Mouse (Mus musculus) embryonic facial prominence, embryonic 13.5 days (tissue): ENCODE data around the gene Lmcd1. TPM values are rescaled to one million over a fixed set of nuclear protein-coding genes. Genes with fewer than 3 reads are reported as not detected.
"Not testable (repeated sequence)": the region's sequence is repeated elsewhere in the genome, so short reads cannot be mapped to it uniquely, and the experiment has no call there.

ENCODE experiments used
- ATAC-seq: fragments of 200-750 bp; cut with Nextera tagmentation; 2 replicates; pipeline ENCODE4 v1.8.0; 2017; ENCODE audit warnings: low read depth; ENCODE audit not compliant: insufficient number of reproducible peaks, insufficient read depth, low FRiP score, low TSS enrichment
- H3K27ac ChIP-seq: fragments of 300-500 bp; sonication (generic); 2 replicates; pipeline ENCODE4 v1.5.1; 2015; ENCODE audit warnings: moderate library complexity, mild to moderate bottlenecking, inconsistent platforms
- H3K27me3 ChIP-seq: fragments of 300-500 bp; sonication (generic); 2 replicates; pipeline ENCODE4 v1.6.1; 2015; ENCODE audit warnings: mild to moderate bottlenecking, inconsistent platforms
- H3K36me3 ChIP-seq: fragments of 300-500 bp; sonication (generic); 2 replicates; pipeline ENCODE4 v1.6.1; 2015; ENCODE audit warnings: mild to moderate bottlenecking, inconsistent platforms
- H3K4me1 ChIP-seq: fragments of 300-500 bp; sonication (generic); 2 replicates; pipeline ENCODE4 v1.6.1; 2015; ENCODE audit warnings: inconsistent platforms
- H3K4me2 ChIP-seq: fragments of 300-500 bp; sonication (generic); 2 replicates; pipeline ENCODE4 v1.6.1; 2015; ENCODE audit warnings: moderate library complexity, mild to moderate bottlenecking, inconsistent platforms
- H3K4me3 ChIP-seq: fragments of 300-500 bp; sonication (generic); 2 replicates; pipeline ENCODE4 v1.5.1; 2015; ENCODE audit warnings: mild to moderate bottlenecking, inconsistent platforms
- H3K9ac ChIP-seq: fragments of 300-500 bp; sonication (generic); 2 replicates; pipeline ENCODE4 v1.6.1; 2015; ENCODE audit warnings: mild to moderate bottlenecking, inconsistent platforms
- H3K9me3 ChIP-seq: fragments of 300-500 bp; sonication (generic); 2 replicates; pipeline ENCODE4 v1.6.1; 2016; ENCODE audit warnings: inconsistent platforms
- WGBS: fragments of 180-500 bp; shearing (Covaris S2); methylation state at CpG from one replicate; pipeline ENCODE4 v1.1.7; 2015; ENCODE audit warnings: mixed read lengths; 5-methylcytosine and 5-hydroxymethylcytosine counted together
- polyA plus RNA-seq: library from polyadenylated mRNA; unstranded; fragments of >200 nt; fragmentation: Nextera tagmentation; extraction: Ambion mirVana; gene quantifications from 2 replicates; pipeline ENCODE4 v1.2.1, GENCODE M21; 2015

The Lmcd1 gene
- polyA plus RNA-seq = 54.9 and 73.0 TPM in 2 replicates

GRCm38 (mm10) chr6:112273501-112274205 is at the start of gene Lmcd1:
Lmcd1 (plus strand) TSS chr6:112273758.
- no peaks in the 10 kb centered on the region for H3K9me3 ChIP-seq
- peak within 1 kb of the TSS; percentile 44 for H3K4me3 ChIP-seq
- peak within 1 kb of the TSS; percentile 74 for H3K4me2 ChIP-seq
- H3K27ac ChIP-seq = peak within 1 kb of the TSS; percentile 84
- H3K27me3 ChIP-seq = peaks cover 9% of the 10 kb centered on the region; the same call in 1 of the 2 replicates
- peak within 1 kb of the TSS; percentile 66 for H3K9ac ChIP-seq
- H3K36me3 ChIP-seq = no peaks in the 10 kb centered on the region
- peak; percentile 71 for ATAC-seq
- H3K4me1 ChIP-seq = peaks cover 35% of the 10 kb centered on the region
- 3% methylated on average over 21 of the region's 21 CpGs for WGBS

- H3K4me2 ChIP-seq = no peak overlapping the region
- no peak overlapping the region for H3K27ac ChIP-seq
- 82% methylated on average over 13 of the region's 13 CpGs for WGBS
- no peak overlapping the region for H3K4me3 ChIP-seq
- H3K4me1 ChIP-seq = no peaks in the 10 kb centered on the region
- ATAC-seq = no peak
- H3K9me3 ChIP-seq = no peaks in the 10 kb centered on the region
- no peak overlapping the region for H3K9ac ChIP-seq
- no peaks in the 10 kb centered on the region for H3K27me3 ChIP-seq
- H3K36me3 ChIP-seq = no peaks in the 10 kb centered on the region
These were observed 49.5 kb upstream of the Lmcd1 start for GRCm38 (mm10) chr6:112223877-112224632.

- Histone ChIP-seq H3K4me3 (no peak overlapping the region), H3K9ac (no peak overlapping the region), H3K9me3 (no peaks in the 10 kb centered on the region), H3K4me2 (no peak overlapping the region), H3K27me3 (no peaks in the 10 kb centered on the region), H3K27ac (no peak overlapping the region), H3K36me3 (no peaks in the 10 kb centered on the region), H3K4me1 (no peaks in the 10 kb centered on the region)
- WGBS = 87% methylated on average over 1 of the region's 1 CpGs
- no peak for ATAC-seq
These were observed 36.8 kb upstream of the Lmcd1 start for GRCm38 (mm10) chr6:112236775-112237174.

- Histone ChIP-seq H3K4me1 (peaks cover 9% of the 10 kb centered on the region; the same call in 1 of the 2 replicates), H3K27ac (no peak overlapping the region), H3K36me3 (no peaks in the 10 kb centered on the region), H3K9ac (no peak overlapping the region), H3K4me3 (no peak overlapping the region), H3K27me3 (no peaks in the 10 kb centered on the region), H3K4me2 (no peak overlapping the region), H3K9me3 (no peaks in the 10 kb centered on the region)
- no peak for ATAC-seq
- 61% methylated on average over 2 of the region's 2 CpGs for WGBS
These were observed 31.3 kb upstream of the Lmcd1 start for GRCm38 (mm10) chr6:112242216-112242615.

GRCm38 (mm10) chr6:112245639-112246038 is 27.9 kb upstream of the Lmcd1 start:
- H3K9ac ChIP-seq = no peak overlapping the region
- no peaks in the 10 kb centered on the region for H3K36me3 ChIP-seq
- no peak for ATAC-seq
- no peaks in the 10 kb centered on the region for H3K27me3 ChIP-seq
- no peaks in the 10 kb centered on the region for H3K9me3 ChIP-seq
- 54% methylated on average over 4 of the region's 4 CpGs for WGBS
- peaks cover 9% of the 10 kb centered on the region; the same call in 1 of the 2 replicates for H3K4me1 ChIP-seq
- H3K27ac ChIP-seq = no peak overlapping the region
- H3K4me3 ChIP-seq = no peak overlapping the region
- no peak overlapping the region for H3K4me2 ChIP-seq

GRCm38 (mm10) chr6:112246636-112247035 is 26.9 kb upstream of the Lmcd1 start:
- Histone ChIP-seq H3K4me1 (peaks cover 9% of the 10 kb centered on the region; the same call in 1 of the 2 replicates), H3K9me3 (no peaks in the 10 kb centered on the region), H3K4me2 (no peak overlapping the region), H3K4me3 (no peak overlapping the region), H3K36me3 (no peaks in the 10 kb centered on the region), H3K27me3 (no peaks in the 10 kb centered on the region), H3K27ac (no peak overlapping the region), H3K9ac (no peak overlapping the region)
- 76% methylated on average over 1 of the region's 1 CpGs for WGBS
- no peak for ATAC-seq

- ATAC-seq, H3K9ac ChIP-seq, H3K27ac ChIP-seq, H3K4me3 ChIP-seq, H3K27me3 ChIP-seq, H3K9me3 ChIP-seq, H3K36me3 ChIP-seq, H3K4me2 ChIP-seq, H3K4me1 ChIP-seq: not testable (repeated sequence)
- 84% methylated on average over 3 of the region's 3 CpGs for WGBS
These were observed 19.6 kb upstream of the Lmcd1 start for GRCm38 (mm10) chr6:112253943-112254342.

- Histone ChIP-seq H3K4me2 (no peak overlapping the region), H3K9ac (no peak overlapping the region), H3K4me1 (peaks cover 4% of the 10 kb centered on the region; the same call in 1 of the 2 replicates), H3K27me3 (no peaks in the 10 kb centered on the region), H3K36me3 (no peaks in the 10 kb centered on the region), H3K27ac (no peak overlapping the region), H3K4me3 (no peak overlapping the region), H3K9me3 (no peaks in the 10 kb centered on the region)
- 81% methylated on average over 2 of the region's 2 CpGs for WGBS
- ATAC-seq = no peak
These were observed 18.6 kb upstream of the Lmcd1 start for GRCm38 (mm10) chr6:112254967-112255366.

- ATAC-seq = no peak
- no peak overlapping the region for H3K27ac ChIP-seq
- H3K27me3 ChIP-seq = no peaks in the 10 kb centered on the region
- H3K4me1 ChIP-seq = peaks cover 4% of the 10 kb centered on the region; the same call in 1 of the 2 replicates
- H3K36me3 ChIP-seq = no peaks in the 10 kb centered on the region
- H3K9ac ChIP-seq = no peak overlapping the region
- no peaks in the 10 kb centered on the region for H3K9me3 ChIP-seq
- WGBS = 71% methylated on average over 11 of the region's 11 CpGs
- H3K4me2 ChIP-seq = no peak overlapping the region
- H3K4me3 ChIP-seq = no peak overlapping the region
These were observed 18.0 kb upstream of the Lmcd1 start for GRCm38 (mm10) chr6:112255388-112256225.

GRCm38 (mm10) chr6:112256599-112256998 is 17.0 kb upstream of the Lmcd1 start:
- ATAC-seq = no peak
- Histone ChIP-seq H3K4me1 (peaks cover 4% of the 10 kb centered on the region; the same call in 1 of the 2 replicates), H3K4me3 (no peak overlapping the region), H3K36me3 (no peaks in the 10 kb centered on the region), H3K27ac (no peak overlapping the region), H3K27me3 (no peaks in the 10 kb centered on the region), H3K9me3 (no peaks in the 10 kb centered on the region), H3K4me2 (no peak overlapping the region), H3K9ac (no peak overlapping the region)
- WGBS = 88% methylated on average over 6 of the region's 6 CpGs

- Histone ChIP-seq H3K27ac (no peak overlapping the region), H3K9me3 (no peaks in the 10 kb centered on the region), H3K27me3 (no peaks in the 10 kb centered on the region), H3K4me1 (peaks cover 13% of the 10 kb centered on the region), H3K9ac (no peak overlapping the region), H3K4me2 (no peak overlapping the region), H3K36me3 (no peaks in the 10 kb centered on the region), H3K4me3 (no peak overlapping the region)
- ATAC-seq = no peak
These were observed 12.5 kb upstream of the Lmcd1 start for GRCm38 (mm10) chr6:112261089-112261488.
